Mouse (Mus musculus) left cerebral cortex, postnatal 25 days (tissue): ENCODE measurements around the gene 2310022B05Rik. TPM values are rescaled to one million over a fixed set of nuclear protein-coding genes. Genes with fewer than 3 reads are reported as not detected.

Source experiments
- DNase-seq, 2 experiments: peaks; one replicate each; pipeline ENCODE4 v3.0.0; 2022; ENCODE audit warnings: low spot score in 2 of 2, mixed read lengths in 1 of 2
- intact Hi-C: fragments of 180-260 bp; cut with DNase I; formaldehyde crosslinking; loops from one replicate; pipeline ENCODE4 v1.15.1; 2025
- total RNA-seq, 2 experiments: library from RNA; stranded (reverse); gene quantifications; 2 replicates each; pipeline ENCODE4 v1.2.3; 2021

The 2310022B05Rik gene
- total RNA-seq, 2 experiments from 2014 or later: 50.5 to 55.8 TPM

DNA sequence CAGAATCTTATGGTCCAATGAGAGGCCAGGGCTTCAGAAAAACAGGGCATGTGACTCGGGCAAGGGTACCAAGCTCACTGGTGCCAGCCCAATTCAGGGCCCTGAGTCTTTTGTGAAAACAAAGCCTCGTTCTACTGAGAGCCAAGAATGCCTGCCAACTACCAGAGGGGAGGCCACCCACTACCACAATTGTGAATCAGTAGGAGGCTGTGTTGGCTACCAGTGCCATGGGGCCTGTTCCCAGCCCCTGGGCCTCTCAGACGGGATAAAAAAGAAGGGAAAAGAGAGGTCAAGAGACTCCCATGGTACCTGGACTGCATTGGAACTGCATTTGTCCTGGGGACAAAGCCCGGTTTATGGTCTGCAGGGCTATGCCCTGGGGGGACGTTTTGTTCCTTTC lies 41.9 kb downstream of the 2310022B05Rik start:
- intact Hi-C loops: no loop called here
- DNase-seq: peak; percentile 48 to 80

GRCm38 (mm10) chr8:124618252-124618651 lies 44.9 kb downstream of the 2310022B05Rik start:
- intact Hi-C loops: loop anchor here (5.0 kb wide), 1 partner anchor 44 kb away; the partner anchor contains the start of gene 2310022B05Rik

DNA sequence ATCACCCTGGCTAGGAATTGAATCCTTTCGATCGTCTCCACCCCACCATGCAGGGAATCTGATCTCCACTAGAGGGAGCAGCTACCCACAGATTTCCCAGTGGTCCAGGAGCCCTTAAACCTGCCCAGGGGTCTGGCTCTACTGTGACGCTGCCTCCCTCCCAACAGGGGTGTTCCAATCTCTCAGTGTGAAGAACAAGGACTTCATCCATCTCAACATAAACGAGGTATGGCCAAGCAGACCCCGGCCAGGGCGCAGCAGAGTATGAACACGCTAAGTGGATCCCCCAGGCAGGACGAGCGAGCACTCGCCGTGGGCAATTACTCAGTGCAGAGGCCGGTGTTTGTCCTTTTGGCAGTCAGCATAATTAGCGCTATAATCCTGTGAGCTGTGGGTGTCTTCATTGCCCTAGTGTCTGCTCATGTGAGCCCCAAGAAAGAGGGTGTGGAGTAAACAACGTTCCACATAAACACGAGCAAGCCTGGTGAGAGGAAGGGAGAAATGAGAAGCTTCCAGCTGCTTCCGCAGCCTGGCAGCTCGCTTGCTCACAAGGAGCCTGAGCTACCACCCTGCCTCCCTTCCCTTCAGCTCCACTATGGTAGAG lies 45.8 kb downstream of the 2310022B05Rik start:
- intact Hi-C loops: loop anchor here (1.0 to 5.0 kb wide), 2 partner anchors 45 to 60 kb away; partner anchors contain the start of gene 2310022B05Rik
- peak; percentile 86 to 89 for DNase-seq

More at GRCm38 (mm10) chr8:124618252-124618651, 44.9 kb downstream of the 2310022B05Rik start:
- no peak for DNase-seq

GRCm38 (mm10) chr8:124614325-124614724 lies 48.8 kb downstream of the 2310022B05Rik start:
- intact Hi-C loops: no loop called here
- DNase-seq: no peak

- intact Hi-C loops: no loop called here
- DNase-seq: no peak
These were observed 54.2 kb downstream of the 2310022B05Rik start for GRCm38 (mm10) chr8:124608972-124609353.

DNA sequence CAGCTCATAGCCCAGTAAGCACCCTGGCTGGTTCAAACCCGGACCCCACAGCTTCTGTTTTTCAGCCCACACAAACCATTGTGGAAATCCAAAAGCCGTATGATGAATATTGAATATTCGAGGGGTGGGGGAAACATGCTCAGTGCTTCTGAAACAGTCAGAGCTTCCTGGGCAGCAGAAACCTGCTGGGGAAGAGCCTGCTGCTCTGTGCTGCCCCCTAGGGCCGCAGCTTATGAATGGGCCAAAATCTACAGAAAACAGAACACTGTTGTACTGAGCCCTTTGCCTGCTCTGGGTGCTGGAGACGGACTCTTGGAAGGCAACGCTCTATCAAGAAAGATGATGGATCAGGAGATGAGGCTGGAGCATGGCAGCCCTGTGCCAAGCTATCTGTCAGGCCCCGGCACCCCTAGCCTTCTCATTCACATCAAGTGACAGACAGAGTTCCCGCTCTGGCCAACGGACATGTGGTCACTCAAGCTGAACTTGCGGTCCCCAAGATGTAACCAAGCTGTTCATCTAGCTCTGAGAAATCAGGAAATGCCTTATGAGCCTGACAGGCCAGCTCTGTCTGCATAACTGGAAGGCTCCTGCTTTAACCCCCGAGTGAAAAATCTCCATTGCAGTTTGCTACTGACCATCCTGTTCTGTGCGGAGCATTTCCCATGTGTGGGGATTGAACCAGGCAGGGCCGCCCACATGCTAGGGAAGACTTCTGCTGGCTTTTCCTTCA lies 54.8 kb downstream of the 2310022B05Rik start:
- intact Hi-C loops: no loop called here
- peak in 1 of 2 experiments; percentile 21 for DNase-seq

- DNase-seq: no peak
- intact Hi-C loops: no loop called here
These were observed 59.1 kb downstream of the 2310022B05Rik start for GRCm38 (mm10) chr8:124604066-124604465.

GRCm38 (mm10) chr8:124589393-124589792 lies 73.8 kb downstream of the 2310022B05Rik start:
- no peak for DNase-seq
- intact Hi-C loops: no loop called here

GRCm38 (mm10) chr8:124586556-124586955 lies 76.6 kb downstream of the 2310022B05Rik start:
- intact Hi-C loops: no loop called here

More at GRCm38 (mm10) chr8:124586556-124586955, 76.6 kb downstream of the 2310022B05Rik start:
- no peak for DNase-seq

Other genes starting within 250 kb of the 2310022B05Rik start
- 100 to 1,000 TPM; 210 to 228 TPM for gene Pgbd5, start 223.7 kb downstream of the 2310022B05Rik start, total RNA-seq
- gene Cog2, start 142.6 kb downstream of the 2310022B05Rik start, total RNA-seq: 10 to 100 TPM; 37.0 to 39.3 TPM
- 10 to 100 TPM; 21.5 to 23.9 TPM for gene Agt, start 93.7 kb downstream of the 2310022B05Rik start, total RNA-seq
- gene Capn9, start 87.3 kb downstream of the 2310022B05Rik start, total RNA-seq: under 1 TPM in 1 of 2 experiments, not detected in 1; 0.21 TPM
- gene Ttc13, start 58.6 kb upstream of the 2310022B05Rik start, total RNA-seq: 10 to 100 TPM; 39.1 to 46.4 TPM
- gene Arv1, start 58.8 kb upstream of the 2310022B05Rik start, total RNA-seq: 10 to 100 TPM; 11.1 to 11.4 TPM
- gene Fam89a, start 88.5 kb upstream of the 2310022B05Rik start, total RNA-seq: under 1 TPM in 1 of 2 experiments, not detected in 1; 0.25 TPM
- 1 to 10 TPM; 2.2 to 2.4 TPM for gene Trim67, start 129.7 kb upstream of the 2310022B05Rik start, total RNA-seq
- 10 to 100 TPM; 49.6 to 55.2 TPM for gene Gnpat, start 199.7 kb upstream of the 2310022B05Rik start, total RNA-seq
- gene 2810004N23Rik, start 199.8 kb upstream of the 2310022B05Rik start, total RNA-seq: 10 to 100 TPM; 20.3 to 21.6 TPM
- gene Exoc8, start 234.3 kb upstream of the 2310022B05Rik start, total RNA-seq: 10 to 100 TPM; 36.2 to 38.9 TPM
- 10 to 100 TPM; 12.7 to 12.9 TPM for gene Sprtn, start 234.5 kb upstream of the 2310022B05Rik start, total RNA-seq